Mouse (Mus musculus): ENCODE measurements around the gene Ppp1r12b.

DNA sequence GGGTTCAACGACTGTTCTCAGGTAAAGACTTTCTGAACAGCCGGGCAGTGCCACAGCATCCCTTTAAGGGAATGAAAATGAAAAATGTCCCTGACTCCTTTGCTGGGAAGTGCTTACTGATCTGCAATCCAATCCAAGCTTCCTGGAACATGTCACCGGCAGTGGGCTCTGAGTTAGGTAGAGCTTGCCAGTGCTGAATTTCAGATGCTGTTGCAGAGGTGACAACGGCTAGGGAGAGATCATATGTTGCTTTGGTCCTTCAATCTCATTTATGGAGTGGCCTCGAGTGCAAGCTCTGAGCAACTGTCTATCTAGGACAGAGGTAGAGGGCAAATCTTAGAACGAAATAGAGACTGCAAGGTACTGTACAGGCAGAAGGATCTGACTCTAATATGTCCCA is 36.7 kb downstream of the Ppp1r12b start:
- TF ChIP-seq CTCF (conservative IDR thresholded peaks at IDR 0.05; ENCODE audit: low read length) = no peak
- TF ChIP-seq POU5F1 (IDR thresholded peaks at IDR 0.05; ENCODE audit: borderline replicate concordance, low read length) = no peak
- TF ChIP-seq NANOG (IDR thresholded peaks at IDR 0.05; ENCODE audit: borderline replicate concordance, low read length) = no peak
